Mouse (Mus musculus) cerebellum, adult 9-10 months (tissue): ENCODE results near the gene Neurod2.

Experiments used
- DNase-seq: peaks from one replicate; pipeline ENCODE4 v3.0.0; 2022

Gene Neurod2

GRCm38 (mm10) chr11:98331401-98331800, 2.0 kb upstream of the Neurod2 start:
- peak; percentile 55 for DNase-seq

GRCm38 (mm10) chr11:98330745-98331204, 1.3 kb upstream of the Neurod2 start:
- DNase-seq = peak; percentile 73

GRCm38 (mm10) chr11:98329960-98330744, 704 bp upstream of the Neurod2 start:
- DNase-seq = no peak

GRCm38 (mm10) chr11:98328371-98329069, 928 bp downstream of the Neurod2 start:
- DNase-seq = no peak

- DNase-seq = peak; percentile 73
These were observed 1.4 kb downstream of the Neurod2 start for GRCm38 (mm10) chr11:98328031-98328370.

GRCm38 (mm10) chr11:98327136-98328030, 2.1 kb downstream of the Neurod2 start:
- peak; percentile 67 for DNase-seq

- DNase-seq = peak; percentile 50
These were observed 2.7 kb downstream of the Neurod2 start for GRCm38 (mm10) chr11:98326741-98327135.

- DNase-seq = peak; percentile 68
These were observed 3.6 kb downstream of the Neurod2 start for GRCm38 (mm10) chr11:98325821-98326218.

GRCm38 (mm10) chr11:98325191-98325820, 4.1 kb downstream of the Neurod2 start:
- DNase-seq = peak; percentile 44

- DNase-seq = no peak
These were observed 5.5 kb downstream of the Neurod2 start for GRCm38 (mm10) chr11:98323933-98324332.

GRCm38 (mm10) chr11:98323136-98323866, 6.1 kb downstream of the Neurod2 start:
- DNase-seq = peak; percentile 73

GRCm38 (mm10) chr11:98322159-98322558, 7.3 kb downstream of the Neurod2 start:
- peak; percentile 65 for DNase-seq

GRCm38 (mm10) chr11:98321677-98322003, 7.8 kb downstream of the Neurod2 start:
- DNase-seq = peak; percentile 61

- peak; percentile 77 for DNase-seq
These were observed 8.4 kb downstream of the Neurod2 start for GRCm38 (mm10) chr11:98320806-98321676.

GRCm38 (mm10) chr11:98320381-98320780, 9.1 kb downstream of the Neurod2 start:
- DNase-seq = peak; percentile 75

GRCm38 (mm10) chr11:98319944-98320343, 9.5 kb downstream of the Neurod2 start:
- peak; percentile 62 for DNase-seq

- DNase-seq = peak; percentile 59
These were observed 9.9 kb downstream of the Neurod2 start for GRCm38 (mm10) chr11:98319544-98319943.

GRCm38 (mm10) chr11:98319120-98319519, 10.3 kb downstream of the Neurod2 start:
- peak; percentile 76 for DNase-seq

- DNase-seq = peak; percentile 69
These were observed 10.9 kb downstream of the Neurod2 start for GRCm38 (mm10) chr11:98318421-98319116.

- DNase-seq = no peak
These were observed 12.0 kb downstream of the Neurod2 start for GRCm38 (mm10) chr11:98317479-98317878.
